Mouse (Mus musculus): ENCODE measurements around the gene Kazn.

Kazn gene

GRCm38 (mm10) chr4:142118522-142118921 is 120.7 kb downstream of the Kazn start:
- no peak for DNase-seq (ENCODE audit: low spot score in 2 of 2)

GRCm38 (mm10) chr4:142117993-142118392 is 121.2 kb downstream of the Kazn start:
- DNase-seq (ENCODE audit: low spot score in 2 of 2) = no peak

GRCm38 (mm10) chr4:142113306-142113705 is 125.9 kb downstream of the Kazn start:
- no peak for DNase-seq (ENCODE audit: low spot score in 2 of 2)

- DNase-seq (ENCODE audit: low spot score in 2 of 2) = no peak
These were observed 136.0 kb downstream of the Kazn start for GRCm38 (mm10) chr4:142103081-142103671.

GRCm38 (mm10) chr4:142098303-142098702 is 140.9 kb downstream of the Kazn start:
- DNase-seq (ENCODE audit: low spot score in 2 of 2) = peak; percentile 53 to 76

- DNase-seq (ENCODE audit: low spot score in 2 of 2) = no peak
These were observed 141.3 kb downstream of the Kazn start for GRCm38 (mm10) chr4:142097871-142098270.

GRCm38 (mm10) chr4:142095513-142096241 is 143.5 kb downstream of the Kazn start:
- no peak for DNase-seq (ENCODE audit: low spot score in 2 of 2)

- DNase-seq (ENCODE audit: low spot score in 2 of 2) = no peak
These were observed 144.8 kb downstream of the Kazn start for GRCm38 (mm10) chr4:142094386-142094785.

- DNase-seq (ENCODE audit: low spot score in 2 of 2) = no peak
These were observed 148.1 kb downstream of the Kazn start for GRCm38 (mm10) chr4:142091100-142091499.

- DNase-seq (ENCODE audit: low spot score in 2 of 2) = no peak
These were observed 149.2 kb downstream of the Kazn start for GRCm38 (mm10) chr4:142089966-142090365.

- no peak for DNase-seq (ENCODE audit: low spot score in 2 of 2)
These were observed 150.4 kb downstream of the Kazn start for GRCm38 (mm10) chr4:142088836-142089235.

- no peak for DNase-seq (ENCODE audit: low spot score in 2 of 2)
These were observed 150.8 kb downstream of the Kazn start for GRCm38 (mm10) chr4:142088409-142088808.

GRCm38 (mm10) chr4:142084936-142085563 is 154.2 kb downstream of the Kazn start:
- DNase-seq (ENCODE audit: low spot score in 2 of 2) = no peak

GRCm38 (mm10) chr4:142084131-142084899 is 154.9 kb downstream of the Kazn start, which contains the start of gene Tmem51:
Gene Tmem51 (minus strand): TSS chr4:142084304.
- peak in 1 of 2 experiments; percentile 31 for DNase-seq (ENCODE audit: low spot score in 2 of 2)

- peak in 1 of 2 experiments; percentile 45 for DNase-seq (ENCODE audit: low spot score in 2 of 2)
These were observed 155.5 kb downstream of the Kazn start for GRCm38 (mm10) chr4:142083762-142084130.

GRCm38 (mm10) chr4:142083193-142083592 is 156.0 kb downstream of the Kazn start:
- DNase-seq (ENCODE audit: low spot score in 2 of 2) = no peak

GRCm38 (mm10) chr4:142082703-142083102 is 156.5 kb downstream of the Kazn start:
- no peak for DNase-seq (ENCODE audit: low spot score in 2 of 2)

GRCm38 (mm10) chr4:142081631-142082283 is 157.4 kb downstream of the Kazn start:
- DNase-seq (ENCODE audit: low spot score in 2 of 2) = peak in 1 of 2 experiments; percentile 32

- peak in 1 of 2 experiments; percentile 47 for DNase-seq (ENCODE audit: low spot score in 2 of 2)
These were observed 158.1 kb downstream of the Kazn start for GRCm38 (mm10) chr4:142080901-142081630.

GRCm38 (mm10) chr4:142080487-142080767 is 158.8 kb downstream of the Kazn start:
- no peak for DNase-seq (ENCODE audit: low spot score in 2 of 2)
